Mouse (Mus musculus) adrenal gland, adult 18-20 months (tissue): ENCODE results near the gene Ncor2. TPM values are rescaled to one million over a fixed set of nuclear protein-coding genes. Genes with fewer than 3 reads are reported as not detected.

Source experiments
- DNase-seq, 2 experiments: peaks; one replicate each; pipeline ENCODE4 v3.0.0; 2021 to 2022; ENCODE audit warnings: low spot score in 2 of 2
- total RNA-seq, 2 experiments: library from RNA; stranded (reverse); gene quantifications; 1 replicate in 1 of 2; 2 replicates in 1 of 2; pipeline ENCODE4 v1.2.3; 2021

The Ncor2 gene
- total RNA-seq, 2 experiments from 2014 or later, result 195 to 242 TPM

DNA sequence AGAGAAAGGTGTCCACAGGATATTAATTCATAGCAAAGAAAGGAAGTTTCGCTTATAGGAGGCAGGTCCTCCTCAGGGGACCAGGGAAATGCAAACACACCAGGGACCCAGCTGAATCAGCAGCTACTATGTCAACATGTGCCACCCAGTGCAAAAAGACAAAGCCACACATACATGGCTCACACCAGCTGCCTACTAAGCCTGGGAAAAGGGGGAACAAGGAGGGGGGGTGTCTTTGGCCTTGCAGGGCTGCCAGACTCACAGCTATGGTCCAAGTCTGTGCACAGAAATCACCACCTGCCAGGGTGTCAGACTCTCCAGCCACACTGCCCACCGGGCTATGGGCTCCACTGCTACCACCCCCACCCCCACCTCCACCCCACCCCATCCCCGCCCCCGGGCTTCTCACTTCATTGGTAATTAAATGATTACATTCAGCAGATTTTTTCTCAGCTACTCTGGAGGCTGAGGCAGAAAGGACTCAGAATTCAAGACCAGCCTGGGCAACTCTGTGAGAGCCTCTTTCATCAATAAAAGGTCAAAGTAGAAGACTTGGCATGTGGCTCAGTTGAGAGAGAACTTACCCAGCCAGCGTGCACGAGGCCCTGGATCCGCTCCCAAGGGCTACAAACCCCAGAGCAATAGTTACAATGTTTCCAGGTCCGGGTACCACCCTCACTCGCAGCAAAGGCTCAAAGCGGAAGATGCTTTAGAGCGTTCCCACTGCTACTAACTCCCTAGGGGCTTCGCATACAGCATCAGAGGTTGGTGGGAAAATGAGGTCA lies 6.0 kb downstream of the Ncor2 start:
- DNase-seq, result no peak

DNA sequence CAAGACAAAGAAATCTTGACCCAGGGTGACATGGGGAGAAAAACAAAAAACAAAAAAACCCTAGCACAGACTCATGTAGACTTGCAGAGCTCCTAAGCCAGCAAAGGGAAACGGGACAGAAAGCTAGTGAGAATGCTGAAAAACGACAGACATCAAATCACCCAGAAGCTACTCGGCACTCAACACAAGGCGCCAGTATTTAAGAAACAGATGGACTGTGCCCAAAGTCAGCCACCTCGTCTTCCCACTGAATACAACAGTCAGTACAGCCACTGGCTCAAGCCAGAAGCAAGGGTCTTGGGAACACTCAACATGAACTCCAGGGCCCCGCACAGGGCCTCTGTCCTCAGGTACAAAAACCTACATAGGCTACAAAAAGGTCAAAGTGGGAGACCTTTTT lies 7.8 kb downstream of the Ncor2 start:
- DNase-seq, result no peak

DNA sequence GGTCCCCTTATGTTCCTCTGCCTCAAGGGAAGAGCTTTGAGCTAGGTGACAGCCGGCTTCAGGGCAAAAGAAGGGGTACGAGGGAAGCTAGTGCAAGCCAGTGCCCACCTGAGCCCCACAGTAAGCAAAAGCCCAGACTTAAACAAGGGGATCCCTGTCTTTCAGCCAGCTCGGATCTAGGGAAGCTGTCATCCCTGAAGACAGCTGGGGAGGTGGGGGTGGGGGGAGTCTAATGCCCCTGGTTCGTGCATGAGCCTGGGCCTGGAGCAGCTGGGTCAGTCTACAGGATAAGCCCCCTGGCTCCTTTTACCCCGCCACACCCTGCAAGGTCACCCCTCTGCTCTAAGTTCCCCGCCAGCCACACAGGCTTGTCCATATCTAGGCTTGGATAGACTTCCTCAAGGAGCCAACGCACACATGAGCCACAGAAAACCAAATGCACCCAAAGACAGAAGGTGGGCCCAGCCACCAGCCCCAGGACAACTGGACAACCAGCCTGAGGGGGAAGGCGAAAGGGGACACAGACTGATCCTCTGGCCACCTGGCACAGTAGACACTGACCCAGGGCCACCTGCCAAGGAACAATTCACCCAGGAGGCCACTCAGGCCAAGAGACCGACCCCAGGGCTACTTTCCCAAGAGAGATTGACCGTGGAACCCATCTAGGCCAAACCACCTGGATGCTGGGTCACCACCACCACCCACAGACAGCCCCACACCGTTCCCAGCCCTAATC lies 8.7 kb downstream of the Ncor2 start:
- no peak for DNase-seq

DNA sequence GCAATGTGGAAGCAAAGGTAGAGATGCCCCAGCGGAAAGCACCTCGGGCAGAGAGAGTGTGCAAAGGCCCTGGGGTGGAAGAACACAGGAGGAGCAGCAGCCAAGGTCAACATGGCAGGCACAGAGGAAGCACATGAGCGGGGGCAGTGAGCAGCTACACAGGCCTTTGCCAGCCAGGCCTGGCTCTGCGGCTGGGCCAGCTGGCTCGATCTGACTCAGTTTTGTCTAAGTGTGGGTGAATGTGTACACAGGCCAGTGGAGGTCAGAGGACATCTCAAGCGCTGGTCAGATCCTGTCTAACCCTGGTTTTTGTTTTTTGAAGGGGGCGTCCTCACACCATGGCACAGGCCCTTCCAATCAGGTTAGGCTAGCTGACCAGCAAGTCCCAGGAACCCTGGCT lies 10.9 kb downstream of the Ncor2 start:
- peak in 1 of 2 experiments; percentile 34 for DNase-seq

DNA sequence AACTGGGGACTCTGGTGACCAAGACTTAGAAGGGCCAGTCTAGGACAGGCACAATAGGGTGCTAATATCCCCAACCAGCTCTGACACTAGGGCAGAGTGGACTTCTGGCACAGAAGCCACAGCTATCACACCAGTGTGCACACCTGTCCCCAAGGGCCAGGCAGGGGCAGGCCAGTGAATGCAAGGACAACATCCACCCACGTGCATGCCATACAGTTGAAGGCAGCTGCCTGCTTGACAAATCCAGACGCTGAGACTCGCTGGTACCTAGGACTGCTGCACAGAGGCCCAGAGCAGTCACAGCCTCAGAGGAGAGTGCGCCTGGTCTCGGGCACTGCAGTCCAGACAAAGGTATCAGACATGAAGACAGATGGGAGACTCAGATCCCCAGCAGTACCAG lies 11.5 kb downstream of the Ncor2 start:
- DNase-seq, result peak in 1 of 2 experiments; percentile 12

DNA sequence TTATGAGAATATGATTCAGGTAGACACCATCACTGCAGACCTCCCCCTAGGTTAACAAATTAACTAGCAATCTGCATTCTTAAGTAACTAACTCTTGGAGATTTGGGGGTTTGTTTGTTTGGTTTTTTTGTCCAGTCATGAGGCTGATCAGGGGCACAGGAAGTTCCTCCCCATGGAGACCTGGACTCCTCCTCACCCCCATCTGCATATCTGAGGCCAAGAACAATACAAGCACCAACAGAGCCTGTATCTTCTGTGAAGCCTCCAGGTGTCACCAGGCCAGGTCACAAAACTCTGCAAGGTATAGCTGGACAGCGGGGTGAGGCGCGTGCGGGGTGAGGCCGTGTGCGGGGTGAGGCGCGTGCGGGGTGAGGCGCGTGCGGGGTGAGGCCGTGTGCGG lies 13.0 kb downstream of the Ncor2 start:
- no peak for DNase-seq

DNA sequence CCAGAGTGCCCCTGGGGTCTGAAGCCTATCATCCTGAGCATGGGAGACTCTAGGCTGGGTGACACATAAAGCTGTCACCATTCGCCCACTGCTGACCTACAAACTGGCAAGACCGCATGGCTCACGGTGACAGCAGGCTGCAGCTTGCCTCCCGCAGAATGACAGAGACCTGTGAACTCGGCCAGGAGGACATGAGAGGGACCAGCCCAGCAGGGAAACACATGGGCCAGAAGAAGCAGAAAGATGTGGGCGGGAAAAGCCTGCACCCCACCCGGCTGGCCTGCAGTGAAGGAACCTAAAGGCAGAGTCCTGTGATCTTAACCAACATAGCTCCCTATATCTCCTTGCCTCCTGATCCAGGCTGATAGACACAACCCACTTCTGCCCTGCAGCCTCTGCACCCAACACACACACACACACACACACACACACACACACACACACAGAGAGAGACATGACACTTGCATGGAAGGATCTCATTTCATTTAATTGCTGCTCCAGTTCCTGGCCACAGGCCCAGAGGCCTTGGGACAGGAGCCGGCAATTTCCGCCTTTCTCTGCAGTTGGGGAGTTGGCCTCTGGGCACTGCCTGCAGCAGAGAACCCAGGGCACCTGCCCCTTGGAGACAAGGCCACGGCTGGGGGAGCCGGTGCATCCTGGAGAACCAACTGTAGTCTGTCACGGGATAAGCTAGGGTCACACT lies 14.4 kb downstream of the Ncor2 start:
- peak; percentile 61 to 66 for DNase-seq

DNA sequence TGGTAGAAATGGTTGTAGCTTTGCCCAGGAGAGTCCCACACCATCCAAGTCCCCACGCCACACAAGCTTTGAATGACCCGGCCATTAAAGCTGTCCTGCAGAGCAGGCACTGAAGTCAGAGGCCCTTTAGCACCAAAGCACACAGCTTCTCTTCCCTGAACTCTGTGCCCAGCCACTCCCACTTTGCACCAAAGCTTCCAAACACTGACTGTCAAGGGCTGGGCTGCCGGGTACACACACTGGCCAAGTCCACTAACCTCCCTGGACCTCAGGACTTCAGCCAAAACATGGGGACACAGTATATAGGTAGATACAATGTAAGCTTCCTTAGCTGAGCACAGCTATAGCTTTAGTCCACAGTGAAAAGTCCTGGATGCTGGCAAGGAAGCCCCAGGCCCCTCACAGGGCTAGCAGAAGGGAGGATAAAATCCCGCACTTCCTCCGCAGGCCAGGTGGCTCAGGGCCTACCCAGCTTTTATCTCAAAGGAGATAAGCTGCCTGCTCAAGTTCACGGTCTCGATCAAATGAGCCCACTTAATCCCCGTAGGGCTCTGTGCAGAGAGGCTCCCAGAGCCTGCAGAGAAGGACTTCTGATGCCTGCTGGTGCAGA lies 15.5 kb downstream of the Ncor2 start:
- DNase-seq, result peak in 1 of 2 experiments; percentile 9

DNA sequence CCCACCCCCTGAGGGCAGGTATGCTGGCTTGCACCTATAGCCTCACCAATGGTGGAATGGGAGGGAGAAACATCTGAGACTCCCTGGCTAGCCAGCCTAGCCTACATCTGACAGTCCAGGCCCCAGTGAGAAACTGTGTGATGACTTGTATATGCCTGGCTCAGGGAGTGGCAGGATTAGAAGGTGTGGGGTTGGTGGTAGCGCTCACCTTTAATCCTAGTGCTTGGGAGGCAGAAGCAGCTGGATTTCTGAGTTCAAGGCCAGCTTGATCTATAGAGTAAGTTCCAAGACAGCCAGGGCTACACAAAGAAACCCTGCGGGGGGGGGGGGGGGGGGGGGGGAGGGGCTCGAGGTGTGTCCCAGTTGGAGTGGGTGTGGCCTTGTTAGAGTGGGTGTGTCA lies 16.6 kb downstream of the Ncor2 start:
- DNase-seq, result no peak

DNA sequence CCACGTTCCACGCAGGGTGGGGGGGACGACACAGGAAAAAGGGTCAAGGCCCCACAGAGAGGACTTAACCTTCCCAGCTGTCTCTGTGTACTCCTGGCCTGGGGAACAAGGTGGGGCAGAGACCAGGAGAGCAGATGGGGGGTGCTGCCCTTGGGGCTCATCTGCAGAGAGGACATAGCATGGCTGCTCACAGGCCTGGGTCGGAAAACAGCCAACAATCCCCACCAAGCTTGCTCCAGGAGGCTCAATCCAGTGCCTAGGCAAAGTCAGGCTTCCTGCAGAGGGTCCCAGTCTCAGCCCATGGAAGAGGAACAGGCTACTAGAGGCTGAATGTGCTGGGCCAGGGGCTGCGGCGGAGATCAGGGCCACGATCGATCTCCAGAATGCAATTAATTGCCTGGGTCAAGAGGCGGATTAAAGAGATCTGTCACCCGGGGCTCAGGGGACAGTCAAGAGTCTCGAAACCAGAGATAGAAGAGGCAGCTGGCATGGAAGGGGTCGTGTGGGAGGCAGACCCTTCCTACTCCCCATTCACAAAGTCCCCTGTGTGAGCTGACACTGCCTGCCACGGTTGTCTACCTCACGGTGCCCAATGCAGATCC lies 19.1 kb downstream of the Ncor2 start:
- DNase-seq, result no peak

DNA sequence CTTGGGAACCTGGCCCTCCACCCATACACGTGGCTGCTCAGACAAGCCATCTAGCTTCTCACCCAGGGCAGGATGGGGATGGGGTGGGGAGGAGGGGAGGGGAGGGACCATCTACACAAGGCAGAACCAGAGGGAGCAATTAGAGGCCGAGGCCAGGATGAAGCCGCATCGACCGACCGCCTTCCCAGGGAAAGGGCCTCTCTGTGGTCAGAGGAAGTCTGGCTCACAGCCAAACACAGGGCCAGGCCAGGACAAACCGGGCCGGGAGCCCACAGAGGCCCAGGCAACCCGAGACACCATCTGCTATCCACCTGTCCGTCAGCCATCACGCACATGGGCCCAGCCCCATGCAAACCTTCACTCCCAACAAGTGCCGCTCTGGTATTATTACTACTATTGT lies 19.7 kb downstream of the Ncor2 start:
- DNase-seq, result peak; percentile 67 to 69

DNA sequence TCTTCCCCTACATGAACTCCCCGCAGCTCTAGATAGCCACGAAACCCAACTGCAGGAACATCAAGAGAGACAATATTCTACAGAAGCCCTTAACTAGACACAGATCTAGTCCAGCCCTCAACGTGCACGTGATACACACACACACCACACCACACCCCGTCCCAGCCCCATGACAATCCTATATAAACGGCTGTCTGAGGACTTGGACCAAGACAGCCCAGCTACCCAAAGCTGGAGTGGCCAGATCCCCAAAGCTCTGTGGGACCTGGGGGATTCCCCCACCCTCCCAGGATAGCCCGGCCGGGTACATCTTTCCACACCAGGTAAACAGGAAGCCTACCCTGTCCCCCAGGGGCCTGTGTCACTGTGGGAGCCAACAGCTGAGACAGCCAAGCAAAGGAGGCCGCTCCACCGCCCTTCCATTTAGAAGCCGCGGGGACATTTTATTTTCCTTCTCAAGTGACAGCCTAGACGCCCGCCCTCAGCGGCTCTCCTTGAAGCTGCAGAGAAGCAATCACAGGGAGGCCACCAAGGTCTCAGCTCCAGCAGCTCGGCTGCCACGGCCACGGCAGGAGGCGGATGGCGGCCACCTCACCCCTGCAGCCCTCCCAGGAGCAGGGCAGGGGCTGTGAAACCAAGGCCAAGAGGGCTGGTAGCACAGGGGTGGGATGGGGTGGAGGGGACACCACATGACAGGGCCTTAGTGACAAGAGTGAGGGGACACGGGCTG lies 20.6 kb downstream of the Ncor2 start:
- DNase-seq, result peak in 1 of 2 experiments; percentile 62

DNA sequence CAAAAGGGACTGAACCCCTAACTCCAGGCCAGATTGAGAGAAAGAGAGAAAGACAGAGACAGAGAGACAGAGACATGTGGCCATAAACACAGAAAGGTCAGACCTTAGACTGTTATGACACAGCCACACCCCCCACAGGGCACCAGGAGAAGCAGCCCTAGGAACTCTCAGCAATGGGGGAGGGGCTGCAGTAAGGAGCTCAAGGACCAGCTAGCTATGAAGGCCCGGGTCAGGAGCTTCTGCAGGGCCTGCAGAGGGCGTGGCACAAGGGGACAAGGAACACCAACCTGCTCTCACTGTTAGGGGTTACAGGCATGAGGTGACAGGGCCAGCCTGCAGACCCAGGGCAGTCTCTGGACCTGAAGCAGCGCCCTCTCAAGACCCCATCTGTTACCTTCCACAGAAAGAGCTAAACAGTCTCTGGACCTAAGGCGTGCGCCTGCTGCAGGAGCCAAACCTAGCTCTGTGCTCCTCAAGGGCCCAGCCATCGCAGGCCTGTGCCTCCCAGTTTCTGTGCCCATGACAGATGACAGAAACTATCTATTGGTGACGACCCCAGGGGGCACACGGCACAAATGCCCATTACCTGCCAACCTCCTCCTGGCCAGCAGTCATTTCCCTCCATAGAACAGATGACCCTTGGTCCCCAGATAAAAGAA lies 21.5 kb downstream of the Ncor2 start:
- no peak for DNase-seq

DNA sequence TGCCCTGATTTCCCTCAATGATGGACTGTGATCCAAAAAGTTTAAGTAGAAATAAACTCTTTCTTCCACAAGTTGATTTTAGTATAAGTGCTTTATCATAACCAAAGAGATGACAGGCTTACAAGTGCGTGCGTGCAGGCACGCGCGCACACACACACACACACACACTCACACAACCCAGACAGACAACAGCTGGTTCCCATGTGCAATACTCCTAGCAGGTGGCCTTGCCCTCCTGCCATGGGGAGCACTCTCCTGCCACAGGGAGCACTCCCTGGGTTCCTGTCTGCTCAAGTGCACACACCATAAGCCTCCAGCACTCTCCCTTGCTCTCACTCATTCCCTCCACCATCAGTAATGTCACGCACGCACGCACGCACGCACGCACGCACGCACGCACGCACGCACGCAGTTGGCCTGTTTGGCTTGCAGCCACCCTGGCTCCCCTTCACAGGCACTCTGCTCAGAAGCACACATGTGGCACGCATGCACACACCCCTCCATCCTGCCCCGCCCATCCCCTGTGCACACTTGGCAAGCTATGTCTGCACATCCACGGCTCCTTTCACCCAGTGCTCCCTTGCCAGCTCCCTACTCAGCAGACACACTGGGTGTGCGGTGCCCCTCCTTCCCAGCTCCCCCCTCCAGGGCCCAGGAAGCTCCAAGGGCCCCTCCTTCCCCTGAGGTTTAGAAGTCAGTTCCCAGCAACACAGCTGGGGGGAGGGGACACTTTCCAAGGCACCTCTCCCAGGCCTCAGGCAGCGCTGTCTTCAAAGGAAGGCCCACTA lies 22.4 kb downstream of the Ncor2 start:
- no peak for DNase-seq

DNA sequence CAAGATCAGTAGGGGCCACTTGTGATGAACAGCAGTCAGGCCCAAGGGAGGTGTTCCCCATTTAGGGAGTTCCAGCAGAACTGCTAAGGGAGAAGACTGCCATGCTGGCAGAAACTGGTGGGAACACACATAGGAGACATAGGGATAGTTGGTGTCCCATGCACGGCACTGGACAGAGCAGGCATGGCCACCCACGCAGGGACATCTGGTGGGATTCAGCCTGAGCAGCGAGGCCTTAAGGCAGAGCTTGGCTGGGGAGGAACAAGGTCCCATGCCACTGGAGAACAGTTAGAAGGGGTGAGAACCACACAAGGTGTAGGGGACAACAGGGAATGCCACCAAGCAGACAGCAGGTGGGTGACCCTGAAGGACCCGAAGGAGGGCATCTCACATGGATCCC lies 23.6 kb downstream of the Ncor2 start:
- no peak for DNase-seq

DNA sequence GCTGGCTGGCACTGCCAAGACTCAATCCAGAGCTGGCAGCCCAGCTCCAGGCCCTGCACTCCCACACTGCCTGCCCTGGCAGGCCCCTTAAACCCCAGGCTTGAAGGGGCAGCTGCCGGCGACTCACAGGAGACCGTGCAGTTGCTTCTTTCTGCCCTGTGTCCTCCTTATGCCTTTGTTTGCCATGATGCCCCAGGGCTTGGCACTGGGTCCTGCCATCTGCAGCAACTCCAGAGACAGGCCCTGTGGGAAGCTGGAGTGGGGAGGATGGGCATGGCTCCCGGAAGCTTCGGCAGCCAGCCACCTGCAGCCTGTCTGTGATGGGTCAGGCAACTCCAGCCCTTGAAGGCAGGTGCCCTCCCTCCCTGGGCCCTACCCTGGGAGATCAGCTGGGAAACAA lies 24.0 kb downstream of the Ncor2 start:
- no peak for DNase-seq

DNA sequence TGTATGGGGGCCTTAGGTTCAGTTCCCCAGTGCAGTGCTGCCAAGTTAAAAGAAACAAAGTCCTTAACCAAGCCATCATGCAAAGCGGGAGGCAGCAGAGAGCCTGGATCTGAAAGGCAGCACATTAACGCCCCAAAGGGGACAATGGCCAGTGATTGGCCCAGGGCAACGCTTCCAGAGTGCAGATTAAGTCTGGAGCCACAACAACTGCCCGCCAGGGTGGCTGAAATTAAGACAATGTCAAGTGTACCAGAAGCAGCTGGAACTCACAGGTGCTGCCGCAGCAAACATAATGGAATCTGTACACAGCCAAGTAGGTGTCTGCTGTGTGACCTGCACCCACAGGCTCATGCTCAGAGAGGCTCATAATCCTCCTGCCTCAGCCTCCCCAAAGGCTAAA lies 24.8 kb downstream of the Ncor2 start:
- DNase-seq, result no peak

DNA sequence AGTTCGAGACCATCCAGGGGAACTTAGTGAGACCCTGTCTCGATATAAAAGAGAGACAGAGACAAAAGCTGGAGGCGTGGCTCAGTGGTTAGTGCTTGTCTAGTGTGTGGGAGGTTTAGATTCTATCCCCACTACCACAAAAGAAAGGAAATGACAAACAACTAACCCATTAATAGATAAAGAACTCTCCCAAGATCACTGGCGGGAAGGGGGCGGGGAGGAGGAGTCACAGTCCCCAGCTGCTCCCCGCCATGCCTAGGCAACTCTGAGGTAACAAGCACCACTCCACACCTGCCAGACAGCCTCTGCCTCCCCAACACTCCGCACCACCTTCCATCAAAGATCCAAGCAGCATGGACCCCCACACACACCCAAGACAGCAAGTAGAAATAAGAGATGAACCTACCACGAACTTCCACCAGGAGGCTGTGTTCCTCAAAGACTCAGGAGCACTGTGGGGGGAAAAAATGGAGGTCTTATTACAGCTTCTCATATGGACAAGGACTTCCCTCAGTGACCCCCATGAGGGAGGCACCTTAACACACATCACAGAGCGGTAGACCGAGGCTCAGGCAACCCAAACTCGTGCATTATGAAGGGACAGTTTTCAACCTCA lies 25.7 kb downstream of the Ncor2 start:
- DNase-seq, result no peak
